Mouse (Mus musculus) limb, embryonic 11.5 days (tissue): ENCODE measurements around the gene DXBay18. TPM values are rescaled to one million over a fixed set of nuclear protein-coding genes. Genes with fewer than 3 reads are reported as not detected.

Source experiments
- polyA plus RNA-seq: library from polyadenylated mRNA; unstranded; fragments of >200 nt; fragmentation: Nextera tagmentation; extraction: Ambion mirVana; gene quantifications from 2 replicates; pipeline ENCODE4 v1.2.1, GENCODE M21; 2014

Gene DXBay18
- polyA plus RNA-seq, 1 experiment from 2014 or later: not detected

Other genes with a start within 250 kb of the DXBay18 start
- 106 and 107 TPM in 2 replicates for gene Cetn2, start 231.0 kb downstream of the DXBay18 start, polyA plus RNA-seq
- 32.9 and 33.9 TPM in 2 replicates for gene Nsdhl, start 230.9 kb downstream of the DXBay18 start, polyA plus RNA-seq
- 4.7 and 4.8 TPM in 2 replicates for gene Zfp185, start 162.1 kb downstream of the DXBay18 start, polyA plus RNA-seq
- gene Pnma5, start 112.3 kb downstream of the DXBay18 start, polyA plus RNA-seq: not detected in 2 replicates
- gene Pnma3, start 84.7 kb downstream of the DXBay18 start, polyA plus RNA-seq: 0.07 and 0.15 TPM in 2 replicates
- gene Xlr4a, start 67.0 kb downstream of the DXBay18 start, polyA plus RNA-seq: 0.43 and 1.5 TPM in 2 replicates
- 3.5 and 3.7 TPM in 2 replicates for gene Xlr3a, start 52.4 kb downstream of the DXBay18 start, polyA plus RNA-seq
- not detected in 2 replicates for gene Gm14685, start 32.4 kb downstream of the DXBay18 start, polyA plus RNA-seq
- gene Xlr5b, start 654 bp downstream of the DXBay18 start, polyA plus RNA-seq: not detected in 2 replicates
- gene Spin2d, start 27.5 kb upstream of the DXBay18 start, polyA plus RNA-seq: not detected in 2 replicates
- gene Xlr3b, start 42.8 kb upstream of the DXBay18 start, polyA plus RNA-seq: 14.6 and 16.8 TPM in 2 replicates
- 0.51 and 0.91 TPM in 2 replicates for gene Xlr4b, start 64.9 kb upstream of the DXBay18 start, polyA plus RNA-seq
- 7.5 and 9.2 TPM in 2 replicates for gene F8a, start 78.8 kb upstream of the DXBay18 start, polyA plus RNA-seq
- gene Xlr4c, start 93.7 kb upstream of the DXBay18 start, polyA plus RNA-seq: not detected in 2 replicates
- 0.12 and 0.17 TPM in 2 replicates for gene Xlr3c, start 115.9 kb upstream of the DXBay18 start, polyA plus RNA-seq
- not detected in 2 replicates for gene Xlr5a, start 143.5 kb upstream of the DXBay18 start, polyA plus RNA-seq
- not detected in 2 replicates for gene Xlr5c, start 143.5 kb upstream of the DXBay18 start, polyA plus RNA-seq
- gene Gm45015, start 187.4 kb upstream of the DXBay18 start, polyA plus RNA-seq: not detected in 2 replicates
- 21.6 and 24.9 TPM in 2 replicates for gene Zfp275, start 193.2 kb upstream of the DXBay18 start, polyA plus RNA-seq
- gene Gm18336, start 249.3 kb upstream of the DXBay18 start, polyA plus RNA-seq: not detected in 2 replicates